Mouse (Mus musculus) layer of hippocampus, adult 9-11 months (tissue): ENCODE data around the gene Dennd4b.
"Not testable (repeated sequence)": the region's sequence is repeated elsewhere in the genome, so short reads cannot be mapped to it uniquely, and the experiment has no call there.

Experiments used
- DNase-seq: peaks from one replicate; pipeline ENCODE4 v3.0.0; 2022

Dennd4b gene

GRCm38 (mm10) chr3:90280708-90281107 lies 15.7 kb downstream of the Dennd4b start:
- DNase-seq = peak; percentile 68

GRCm38 (mm10) chr3:90284150-90284549 lies 19.2 kb downstream of the Dennd4b start:
- DNase-seq = no peak

- DNase-seq = not testable (repeated sequence)
These were observed 24.4 kb downstream of the Dennd4b start for GRCm38 (mm10) chr3:90289403-90289802.

- no peak for DNase-seq
These were observed 25.6 kb downstream of the Dennd4b start for GRCm38 (mm10) chr3:90290602-90291001.

GRCm38 (mm10) chr3:90291982-90292344 lies 27.0 kb downstream of the Dennd4b start:
- DNase-seq = no peak

GRCm38 (mm10) chr3:90292345-90293275 lies 27.6 kb downstream of the Dennd4b start, which contains the start of gene Gatad2b:
TSS of gene Gatad2b (plus strand) at chr3:90293178.
- peak; percentile 100 for DNase-seq

GRCm38 (mm10) chr3:90293352-90294063 lies 28.5 kb downstream of the Dennd4b start:
- peak; percentile 40 for DNase-seq

GRCm38 (mm10) chr3:90294064-90294440 lies 29.1 kb downstream of the Dennd4b start:
- DNase-seq = no peak

GRCm38 (mm10) chr3:90294651-90295050 lies 29.7 kb downstream of the Dennd4b start:
- DNase-seq = no peak

- no peak for DNase-seq
These were observed 40.8 kb downstream of the Dennd4b start for GRCm38 (mm10) chr3:90305801-90306200.

- DNase-seq = no peak
These were observed 44.6 kb downstream of the Dennd4b start for GRCm38 (mm10) chr3:90309589-90309988.

- no peak for DNase-seq
These were observed 48.4 kb downstream of the Dennd4b start for GRCm38 (mm10) chr3:90313367-90313766.

GRCm38 (mm10) chr3:90314241-90314640 lies 49.3 kb downstream of the Dennd4b start:
- no peak for DNase-seq

- no peak for DNase-seq
These were observed 57.3 kb downstream of the Dennd4b start for GRCm38 (mm10) chr3:90322289-90322688.

GRCm38 (mm10) chr3:90323119-90323518 lies 58.1 kb downstream of the Dennd4b start:
- DNase-seq = peak; percentile 68
